Mouse (Mus musculus) olfactory bulb, adult 2 months (tissue): Measurements from ENCODE around the gene A230072I06Rik.

Source experiments
- CTCF ChIP-seq: fragments of 200-500 bp; IDR thresholded peaks from 2 replicates; pipeline ENCODE4 v1.5.1; 2012; ENCODE audit warnings: low read depth, mild to moderate bottlenecking, low read length, moderate library complexity; ENCODE audit not compliant: insufficient read depth
- POLR2A ChIP-seq: fragments of 200-500 bp; IDR thresholded peaks from 2 replicates; pipeline ENCODE4 v1.6.1; 2012; ENCODE audit warnings: mild to moderate bottlenecking, low read depth, low read length, moderate library complexity; ENCODE audit not compliant: insufficient read depth

GRCm38 (mm10) chr8:12301998-12302397, 23.4 kb downstream of the A230072I06Rik start:
- no peak for TF ChIP-seq CTCF
- no peak for TF ChIP-seq POLR2A
